Mouse (Mus musculus): Measurements from ENCODE around the gene Bloc1s4. TPM values are rescaled to one million over a fixed set of nuclear protein-coding genes. Genes with fewer than 3 reads are reported as not detected.

The Bloc1s4 gene
- 1 to 10 TPM in 1 of 2 experiments, under 1 TPM in 1; 0.67 to 2.9 TPM for polyA plus RNA-seq (2017; shearing (Covaris generic))

- ATAC-seq = peak; percentile 94
Observed at GRCm38 (mm10) chr5:36748536-36749061, at the start of gene Bloc1s4. TSS of gene Bloc1s4 (minus strand) at chr5:36748650.

- no peak for ATAC-seq
Observed at GRCm38 (mm10) chr5:36797291-36797690, 48.8 kb upstream of the Bloc1s4 start.

- peak; percentile 81 for ATAC-seq
Observed at GRCm38 (mm10) chr5:36796296-36797014, 48.0 kb upstream of the Bloc1s4 start, which contains the start of gene Mrfap1. TSS of gene Mrfap1 (minus strand) at chr5:36796772.

DNA sequence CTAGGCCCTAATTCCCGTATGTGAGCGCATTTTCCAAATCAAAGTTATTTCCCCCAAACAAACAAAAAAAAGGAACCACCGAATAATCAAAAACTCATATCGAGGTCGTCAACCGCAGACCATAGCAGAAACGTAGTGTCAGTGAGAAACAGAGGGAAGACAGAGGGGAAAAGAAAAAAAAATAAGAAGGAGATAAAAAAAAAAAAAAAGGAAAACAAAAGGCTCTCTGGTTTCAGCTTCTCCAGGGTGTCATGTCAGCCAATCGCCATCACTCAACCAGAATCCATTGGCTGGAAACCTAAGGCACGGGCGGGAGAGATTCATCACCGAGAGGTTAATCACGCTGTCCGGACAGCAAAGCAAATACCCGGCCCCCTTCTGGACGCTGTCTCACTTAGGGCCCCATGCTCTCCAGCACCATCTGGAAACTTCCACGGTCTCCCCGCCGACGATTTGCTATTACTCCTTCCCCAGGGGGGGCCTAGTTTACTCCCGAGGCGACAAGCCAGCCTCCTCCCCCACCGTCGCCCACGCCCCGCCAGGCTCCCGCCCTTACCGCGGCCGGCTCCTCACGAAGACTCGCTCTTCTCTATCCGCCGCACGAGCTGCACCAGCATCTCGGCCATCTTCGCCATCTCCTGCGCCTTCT, 47.3 kb upstream of the Bloc1s4 start:
- ATAC-seq = peak; percentile 40

DNA sequence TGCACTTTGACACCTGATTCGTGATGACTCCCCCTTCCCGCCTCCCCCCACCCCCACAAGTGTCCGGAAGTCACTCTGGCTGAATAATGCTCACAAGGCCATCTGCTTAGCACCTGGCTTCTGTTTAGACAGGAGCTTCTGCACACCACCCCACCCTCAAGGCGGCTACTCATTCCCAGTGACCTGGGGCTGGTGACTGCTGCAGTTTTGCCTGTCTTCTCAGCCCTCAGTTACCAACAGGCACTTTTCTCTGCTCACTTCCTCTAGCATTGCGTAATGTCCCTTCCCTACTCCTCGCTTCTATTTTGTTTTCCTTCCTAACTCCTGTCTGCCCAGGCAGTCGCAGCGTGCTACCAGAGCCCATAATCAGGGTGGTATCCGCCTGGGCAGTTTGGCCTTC, 43.4 kb upstream of the Bloc1s4 start:
- no peak for ATAC-seq

GRCm38 (mm10) chr5:36786052-36786451, 37.6 kb upstream of the Bloc1s4 start:
- no peak for ATAC-seq

DNA sequence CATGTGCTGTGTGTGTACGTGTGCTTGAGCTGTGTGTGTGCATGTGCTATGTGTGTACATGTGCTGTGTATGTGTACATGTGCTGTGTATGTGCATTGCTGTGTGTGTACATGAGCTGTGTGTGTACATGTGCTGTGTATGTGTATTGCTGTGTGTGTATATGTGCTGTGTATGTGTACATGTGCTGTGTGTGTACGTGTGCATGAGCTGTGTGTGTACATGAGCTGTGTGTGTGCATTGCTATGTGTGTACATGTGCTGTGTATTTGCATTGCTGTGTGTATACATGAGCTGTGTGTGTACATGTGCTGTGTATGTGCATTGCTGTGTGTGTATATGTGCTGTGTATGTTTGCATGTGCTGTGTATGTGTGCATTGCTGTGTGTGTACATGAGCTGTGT, 31.1 kb upstream of the Bloc1s4 start:
- no peak for ATAC-seq

DNA sequence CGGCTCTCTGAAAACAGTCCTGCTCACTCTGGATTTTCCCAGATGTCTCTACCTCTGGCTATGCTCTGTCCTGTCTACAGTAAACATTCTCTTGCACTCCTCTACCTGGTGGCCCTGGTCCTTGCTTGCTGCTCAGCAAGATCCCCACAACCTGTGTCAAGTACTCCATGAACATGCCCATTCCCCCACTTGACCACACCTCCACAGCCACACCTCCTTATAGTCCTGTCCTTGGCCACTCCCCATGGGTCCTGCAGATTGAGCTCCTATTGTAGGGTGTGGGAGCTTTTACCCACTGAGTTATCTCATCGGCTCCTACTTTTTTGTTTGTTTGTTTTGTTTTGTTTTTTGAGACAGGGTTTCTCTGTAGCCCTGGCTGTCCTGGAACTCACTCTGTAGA, 30.5 kb upstream of the Bloc1s4 start:
- no peak for ATAC-seq

- no peak for ATAC-seq
Observed at GRCm38 (mm10) chr5:36777186-36777585, 28.7 kb upstream of the Bloc1s4 start.

GRCm38 (mm10) chr5:36776021-36776575, 27.6 kb upstream of the Bloc1s4 start:
- no peak for ATAC-seq

GRCm38 (mm10) chr5:36775317-36775716, 26.9 kb upstream of the Bloc1s4 start:
- ATAC-seq = no peak

- no peak for ATAC-seq
Observed at GRCm38 (mm10) chr5:36772586-36772985, 24.1 kb upstream of the Bloc1s4 start.

DNA sequence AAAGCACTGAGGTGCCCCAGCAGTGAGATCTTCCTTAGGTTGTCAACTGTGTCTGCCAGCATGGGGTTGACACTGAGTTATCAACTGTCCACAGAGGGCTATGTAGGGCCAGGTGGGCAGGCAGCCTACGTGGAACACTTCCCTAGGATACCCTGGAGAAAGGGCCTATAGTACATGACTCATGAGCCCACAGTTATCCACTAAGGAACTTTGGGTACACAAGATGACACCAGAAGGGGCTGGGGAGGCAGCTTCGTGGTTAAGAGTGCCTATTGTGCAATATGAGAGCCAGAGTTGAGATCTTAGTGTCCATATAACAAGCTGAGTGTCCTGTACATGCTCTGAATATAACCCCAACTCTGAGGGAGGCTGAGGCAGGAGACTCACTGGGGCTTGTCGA, 21.2 kb upstream of the Bloc1s4 start:
- no peak for ATAC-seq

DNA sequence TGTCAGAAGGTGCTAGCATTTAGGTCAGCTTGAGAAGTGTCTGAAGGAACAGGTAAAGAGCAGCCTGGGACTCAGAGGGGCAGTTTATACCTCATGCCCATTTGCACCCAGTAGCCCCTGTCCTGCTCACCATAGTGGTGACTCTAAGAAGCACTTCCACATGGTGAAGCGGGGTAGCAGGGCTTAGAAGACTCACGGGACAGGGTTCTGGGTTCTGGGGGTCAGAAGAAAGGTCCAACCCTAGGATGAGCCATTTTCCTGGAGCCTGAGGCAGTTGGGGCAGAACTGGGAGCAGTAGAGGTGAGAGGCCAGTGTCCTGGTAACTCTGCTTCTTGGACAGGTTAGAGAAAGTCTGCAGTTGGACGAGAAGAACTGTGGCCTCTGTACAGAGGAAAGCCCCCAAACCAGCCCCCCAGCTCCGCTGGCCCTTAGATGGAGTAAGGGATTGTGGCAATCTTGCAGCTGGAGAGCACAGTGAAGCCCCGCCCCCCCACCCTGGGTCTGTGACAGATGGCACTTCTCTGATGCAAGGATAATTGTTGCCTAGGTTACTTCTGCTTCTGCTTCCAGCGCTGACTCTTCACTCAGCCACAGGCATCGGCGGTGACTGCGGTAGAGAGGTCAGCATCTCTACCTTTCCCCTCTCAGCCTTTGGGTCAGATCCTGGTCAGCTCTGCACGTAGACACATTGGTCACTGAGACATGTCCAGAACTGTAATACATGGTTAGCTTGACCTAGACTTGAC, 18.7 kb upstream of the Bloc1s4 start:
- no peak for ATAC-seq

GRCm38 (mm10) chr5:36759848-36760247, 11.4 kb upstream of the Bloc1s4 start:
- no peak for ATAC-seq

GRCm38 (mm10) chr5:36757033-36757432, 8.6 kb upstream of the Bloc1s4 start:
- peak; percentile 73 for ATAC-seq

GRCm38 (mm10) chr5:36750119-36751078, 1.9 kb upstream of the Bloc1s4 start:
- ATAC-seq = peak; percentile 21

- peak; percentile 29 for ATAC-seq
Observed at GRCm38 (mm10) chr5:36747794-36748535, 485 bp downstream of the Bloc1s4 start.

DNA sequence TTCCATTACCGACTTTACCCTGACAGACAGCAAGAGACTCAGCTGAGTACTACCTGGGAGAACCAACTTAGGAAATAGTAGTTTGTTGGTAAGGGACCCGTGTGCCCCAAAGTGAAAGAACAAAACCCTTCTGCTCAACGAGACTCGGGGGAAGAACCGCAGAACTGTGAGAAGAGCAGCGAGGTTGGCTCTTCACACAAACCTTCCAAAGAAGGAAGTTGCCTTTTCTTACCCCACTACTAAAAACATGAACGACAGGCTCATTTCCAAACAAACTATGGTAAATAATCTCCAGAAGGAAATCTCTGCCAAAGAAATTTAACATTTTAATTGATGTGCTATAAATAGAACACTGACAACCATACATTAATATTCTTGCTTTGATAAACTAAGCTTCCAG, 1.4 kb downstream of the Bloc1s4 start:
- no peak for ATAC-seq

- ATAC-seq = peak; percentile 79
Observed at GRCm38 (mm10) chr5:36742126-36742848, 6.2 kb downstream of the Bloc1s4 start.

Data from CD4-positive, CD25-positive, alpha-beta regulatory T cell, adult 4 months (primary cell).